Mouse (Mus musculus): Measurements from ENCODE around the gene Akap8.

DNA sequence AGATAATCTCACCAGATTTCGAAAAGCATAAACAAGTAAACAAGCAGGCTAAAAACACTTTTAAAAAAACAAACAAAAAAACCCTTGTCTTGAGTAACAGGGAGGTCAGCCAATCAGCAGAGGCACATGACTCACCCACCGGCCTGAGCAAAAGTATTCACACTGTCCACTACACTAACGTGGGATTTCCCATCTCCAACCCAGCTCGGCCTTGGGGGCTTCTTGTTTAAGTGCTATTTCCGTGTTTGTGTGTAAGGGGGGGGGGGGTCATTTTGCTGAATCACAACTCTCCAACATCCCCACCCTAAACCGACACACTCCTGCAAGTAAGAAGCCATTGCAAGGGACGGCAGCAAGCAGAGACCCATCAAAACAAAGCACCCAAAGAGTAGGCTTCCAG lies 37.7 kb downstream of the Akap8 start:
- TF ChIP-seq POLR2A (IDR thresholded peaks at IDR 0.05; ENCODE audit: control insufficient read depth, extremely low read depth, insufficient read depth, low read length, poor library complexity) (no peak), CTCF (IDR thresholded peaks at IDR 0.05; ENCODE audit: borderline replicate concordance, control insufficient read depth, extremely low read depth, insufficient read depth, low read length, poor library complexity) (no peak)
